Mouse (Mus musculus) kidney, adult 2 months (tissue): ENCODE data around the gene Hoxa3.

Experiments
- CTCF ChIP-seq: fragments of 200-500 bp; conservative IDR thresholded peaks from 2 replicates; pipeline ENCODE4 v1.5.1; 2011; ENCODE audit warnings: low read depth, mild to moderate bottlenecking, control low read depth, low read length, moderate library complexity, mixed read lengths; ENCODE audit not compliant: insufficient read depth, insufficient read length
- POLR2A ChIP-seq: fragments of 200-500 bp; IDR thresholded peaks from one replicate; pipeline ENCODE4 v1.6.1; 2011; ENCODE audit warnings: low read depth, low read length, control low read depth

GRCm38 (mm10) chr6:52168191-52169055, 44.7 kb downstream of the Hoxa3 start:
- TF ChIP-seq CTCF, result no peak
- no peak for TF ChIP-seq POLR2A
